Mouse (Mus musculus) heart, embryonic 16.5 days (tissue): ENCODE results near the gene Specc1. TPM values are rescaled to one million over a fixed set of nuclear protein-coding genes. Genes with fewer than 3 reads are reported as not detected.

ENCODE experiments used
- ATAC-seq: fragments of 200-750 bp; cut with Nextera tagmentation; replicated peaks from 2 replicates; pipeline ENCODE4 v1.8.0; 2017; ENCODE audit warnings: moderate number of reproducible peaks; ENCODE audit not compliant: insufficient read depth, low FRiP score; ENCODE audit errors: extremely low read depth
- H3K27ac ChIP-seq: fragments of 300-500 bp; sonication (generic); 2 replicates; pipeline ENCODE4 v1.5.1; 2014; ENCODE audit warnings: mild to moderate bottlenecking, low read length, control low read depth, moderate library complexity
- H3K27me3 ChIP-seq: fragments of 300-500 bp; sonication (generic); 2 replicates; pipeline ENCODE4 v1.6.1; 2014; ENCODE audit warnings: low read length, mixed read lengths; ENCODE audit not compliant: control insufficient read depth, insufficient read depth
- H3K36me3 ChIP-seq: fragments of 300-500 bp; sonication (generic); 2 replicates; pipeline ENCODE4 v1.6.1; 2014; ENCODE audit not compliant: control insufficient read depth, insufficient read depth
- H3K4me1 ChIP-seq: fragments of 300-500 bp; sonication (generic); 2 replicates; pipeline ENCODE4 v1.6.1; 2014; ENCODE audit warnings: low read length, mixed read lengths; ENCODE audit not compliant: control insufficient read depth, insufficient read depth
- H3K4me2 ChIP-seq: fragments of 300-500 bp; sonication (generic); 2 replicates; pipeline ENCODE4 v1.6.1; 2014; ENCODE audit warnings: low read depth, mild to moderate bottlenecking, control low read depth, low read length
- H3K4me3 ChIP-seq: fragments of 300-500 bp; sonication (generic); 2 replicates; pipeline ENCODE4 v1.5.1; 2014; ENCODE audit warnings: mild to moderate bottlenecking, control low read depth, low read length
- H3K9ac ChIP-seq: fragments of 300-500 bp; sonication (generic); 2 replicates; pipeline ENCODE4 v1.6.1; 2014; ENCODE audit warnings: low read length, control low read depth
- H3K9me3 ChIP-seq: fragments of 300-500 bp; sonication (generic); replicated peaks from 2 replicates; pipeline ENCODE4 v1.6.1; 2016; ENCODE audit warnings: low read length; ENCODE audit not compliant: control insufficient read depth
- WGBS: fragments of 180-500 bp; shearing (Covaris S2); extraction: QIAGEN DNeasy Blood & Tissue Kit; methylation state at CpG from one replicate; pipeline ENCODE4 v1.1.7; 2014; 5-methylcytosine and 5-hydroxymethylcytosine counted together
- polyA plus RNA-seq: library from polyadenylated mRNA; unstranded; fragments of >200 nt; fragmentation: Nextera tagmentation; extraction: Ambion mirVana; gene quantifications from 2 replicates; pipeline ENCODE4 v1.2.1, GENCODE M21; 2015

Gene Specc1
- polyA plus RNA-seq, 1 experiment from 2014 or later = 9.3 TPM

DNA sequence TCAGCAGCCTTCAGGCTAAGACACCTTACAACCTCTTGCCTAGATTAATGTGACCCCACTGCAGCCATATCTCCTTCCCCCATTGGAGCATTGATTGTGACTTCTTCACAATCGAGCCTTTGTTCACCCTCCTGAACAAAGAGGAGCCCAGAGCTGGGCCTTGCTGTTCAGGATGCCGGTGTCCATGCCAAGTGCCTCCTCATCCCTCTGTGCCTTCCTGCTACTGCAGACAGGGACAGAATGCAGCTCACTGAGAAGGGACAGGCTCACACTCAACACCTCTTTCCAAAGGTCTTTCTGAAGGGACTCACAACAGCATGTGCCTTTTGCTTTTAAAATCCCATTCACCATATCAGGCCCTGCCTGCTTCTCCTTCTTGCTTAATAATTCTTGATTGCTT lies 113.0 kb downstream of the Specc1 start:
- no peak overlapping the region for H3K4me2 ChIP-seq
- peaks cover 5% of the 10 kb centered on the region; the same call in 1 of the 2 replicates for H3K4me1 ChIP-seq
- H3K27me3 ChIP-seq = no peaks in the 10 kb centered on the region
- no peaks in the 10 kb centered on the region for H3K9me3 ChIP-seq
- no peak overlapping the region for H3K27ac ChIP-seq
- no peak for ATAC-seq
- WGBS = 48% methylated on average over 2 of the region's 2 CpGs
- H3K9ac ChIP-seq = no peak overlapping the region
- H3K36me3 ChIP-seq = no peaks in the 10 kb centered on the region
- no peak overlapping the region for H3K4me3 ChIP-seq

DNA sequence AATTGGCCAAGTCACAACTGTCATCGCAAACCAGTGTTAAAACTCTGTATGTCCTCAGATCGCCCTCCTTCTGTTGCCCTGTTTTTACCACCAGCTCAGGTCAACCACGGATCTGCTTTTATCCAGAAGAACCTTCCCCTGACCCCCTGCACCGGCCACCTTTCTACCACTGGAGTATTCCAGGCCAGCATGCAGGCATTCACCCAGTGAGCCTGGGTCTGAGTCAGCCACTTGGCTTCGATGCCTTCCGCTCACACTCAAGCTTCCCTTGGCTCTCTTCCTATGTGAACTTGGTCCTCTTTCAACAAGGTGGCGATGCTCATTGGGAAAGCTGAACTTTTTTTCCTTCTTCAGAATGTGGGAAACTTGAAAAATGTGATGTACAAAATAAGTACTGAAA lies 113.6 kb downstream of the Specc1 start:
- 72% methylated on average over 7 of the region's 7 CpGs for WGBS
- H3K4me1 ChIP-seq = peaks cover 5% of the 10 kb centered on the region; the same call in 1 of the 2 replicates
- no peak for ATAC-seq

DNA sequence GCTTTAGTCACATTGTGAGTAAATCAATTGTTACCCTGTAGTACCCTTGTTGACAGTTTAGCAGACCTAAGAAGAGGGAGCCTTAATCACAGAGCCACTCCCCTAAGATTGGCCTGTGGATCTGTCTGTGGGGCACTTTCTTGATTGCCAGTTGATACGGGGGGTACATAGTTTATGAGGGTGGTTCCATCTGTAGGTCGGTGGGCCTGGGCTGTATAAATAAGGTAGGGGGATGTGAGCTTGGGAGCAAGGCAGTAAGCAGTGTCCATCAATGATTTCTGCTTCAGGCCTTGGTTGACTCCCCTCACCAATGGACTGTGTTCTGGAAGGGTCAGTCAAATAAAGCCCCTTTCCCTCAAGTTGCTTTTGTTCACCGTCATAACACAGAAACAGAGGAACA lies 115.8 kb downstream of the Specc1 start:
- no peak overlapping the region for H3K4me3 ChIP-seq

More for the DNA sequence above, 113.6 kb downstream of the Specc1 start:
- Histone ChIP-seq H3K27ac (no peak overlapping the region), H3K36me3 (no peaks in the 10 kb centered on the region), H3K9ac (no peak overlapping the region), H3K4me2 (no peak overlapping the region), H3K9me3 (no peaks in the 10 kb centered on the region), H3K27me3 (no peaks in the 10 kb centered on the region), H3K4me3 (no peak overlapping the region)

DNA sequence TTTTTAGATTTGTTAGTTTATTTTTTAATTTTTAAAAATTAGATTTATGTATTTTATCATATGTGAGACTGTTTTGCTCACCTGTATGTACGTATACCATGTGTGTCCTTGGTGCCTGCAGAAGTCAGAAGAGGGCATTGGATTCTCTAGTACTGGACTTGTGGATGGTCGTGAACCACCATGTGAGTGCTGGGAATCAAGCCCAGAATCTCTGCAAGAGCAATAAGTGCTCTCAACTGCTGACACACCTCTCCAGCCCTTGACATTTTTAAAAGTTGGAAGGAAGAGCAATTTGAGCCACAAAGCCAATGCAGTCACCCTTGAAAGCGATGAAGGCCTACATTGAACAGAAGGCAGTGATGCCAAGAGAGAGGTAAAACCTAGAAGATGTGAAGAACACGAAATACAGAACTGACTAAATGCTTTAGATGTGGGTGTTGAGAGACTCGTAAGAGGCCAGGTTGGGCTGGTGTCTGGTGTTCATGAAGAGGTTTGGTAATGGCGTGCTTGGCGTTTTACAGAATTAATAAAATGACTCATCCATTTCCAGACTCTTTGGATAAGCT lies 117.1 kb downstream of the Specc1 start:
- H3K27me3 ChIP-seq = no peaks in the 10 kb centered on the region
- no peak overlapping the region for H3K4me2 ChIP-seq
- no peaks in the 10 kb centered on the region for H3K9me3 ChIP-seq
- H3K4me1 ChIP-seq = peaks cover 6% of the 10 kb centered on the region
- H3K4me3 ChIP-seq = no peak overlapping the region
- 85% methylated on average over 7 of the region's 7 CpGs for WGBS
- H3K36me3 ChIP-seq = no peaks in the 10 kb centered on the region
- ATAC-seq = no peak
- no peak overlapping the region for H3K9ac ChIP-seq
- H3K27ac ChIP-seq = no peak overlapping the region

More for the DNA sequence above, 115.8 kb downstream of the Specc1 start:
- ATAC-seq = no peak
- Histone ChIP-seq H3K27me3 (no peaks in the 10 kb centered on the region), H3K9me3 (no peaks in the 10 kb centered on the region), H3K4me2 (no peak overlapping the region), H3K27ac (no peak overlapping the region), H3K36me3 (no peaks in the 10 kb centered on the region), H3K9ac (no peak overlapping the region), H3K4me1 (no peaks in the 10 kb centered on the region)
- WGBS = 76% methylated on average over 3 of the region's 3 CpGs

- H3K4me2 ChIP-seq = no peak overlapping the region
- no peak overlapping the region for H3K27ac ChIP-seq
- H3K4me3 ChIP-seq = no peak overlapping the region
- H3K9me3 ChIP-seq = no peaks in the 10 kb centered on the region
- H3K27me3 ChIP-seq = no peaks in the 10 kb centered on the region; the same call in 1 of the 2 replicates
- no peak overlapping the region for H3K9ac ChIP-seq
- ATAC-seq = no peak
- WGBS = 84% methylated on average over 8 of the region's 8 CpGs
- peaks cover 6% of the 10 kb centered on the region for H3K4me1 ChIP-seq
- no peaks in the 10 kb centered on the region for H3K36me3 ChIP-seq
Observed at GRCm38 (mm10) chr11:62074578-62074977, 118.0 kb downstream of the Specc1 start.

DNA sequence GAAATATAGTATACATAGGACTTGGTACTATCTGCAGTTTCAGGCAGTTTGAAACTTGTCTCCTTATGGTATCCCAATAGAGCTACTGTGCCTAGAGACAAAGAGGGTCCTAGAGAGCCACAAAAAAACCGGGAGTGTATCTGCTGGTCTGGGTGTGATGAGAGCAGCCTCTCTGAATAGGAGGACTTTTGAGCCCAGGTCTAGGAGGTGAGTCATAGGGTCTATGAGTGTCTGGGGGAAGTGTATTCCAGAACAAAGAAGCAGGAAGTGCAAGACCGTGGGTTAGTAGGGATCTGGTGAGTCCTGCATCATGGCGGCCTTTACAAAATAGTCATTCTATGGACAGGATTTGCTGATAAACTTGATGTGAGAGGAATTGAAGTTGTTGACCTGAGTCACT lies 118.5 kb downstream of the Specc1 start:
- Histone ChIP-seq H3K36me3 (no peaks in the 10 kb centered on the region), H3K27me3 (no peaks in the 10 kb centered on the region; the same call in 1 of the 2 replicates), H3K27ac (no peak overlapping the region), H3K4me1 (peaks cover 6% of the 10 kb centered on the region), H3K4me2 (no peak overlapping the region), H3K9ac (no peak overlapping the region), H3K4me3 (no peak overlapping the region), H3K9me3 (no peaks in the 10 kb centered on the region)
- no peak for ATAC-seq
- WGBS = 68% methylated on average over 3 of the region's 3 CpGs

DNA sequence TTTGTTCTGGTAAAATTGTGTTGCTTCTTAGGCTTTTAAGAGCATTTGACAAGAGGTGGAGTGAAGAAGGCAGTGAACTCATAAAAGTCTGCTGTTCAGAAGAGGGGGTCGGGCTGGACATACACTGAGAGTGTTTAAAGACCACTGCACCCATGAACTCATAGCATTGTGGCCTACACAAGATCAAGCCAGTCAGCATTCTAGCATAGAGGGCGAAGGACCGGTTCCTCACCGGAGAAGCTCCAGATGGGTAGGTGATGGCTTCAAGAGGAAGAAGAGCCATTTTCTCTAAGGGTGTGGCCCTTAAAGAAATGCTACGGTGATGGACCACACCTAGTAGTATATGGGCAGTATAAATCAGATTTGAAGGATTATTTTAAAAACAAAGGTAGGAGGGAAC lies 119.0 kb downstream of the Specc1 start:
- no peaks in the 10 kb centered on the region for H3K36me3 ChIP-seq
- no peak overlapping the region for H3K9ac ChIP-seq
- H3K4me1 ChIP-seq = peaks cover 6% of the 10 kb centered on the region
- H3K27me3 ChIP-seq = no peaks in the 10 kb centered on the region; the same call in 1 of the 2 replicates
- 97% methylated on average over 5 of the region's 5 CpGs for WGBS
- no peak overlapping the region for H3K4me3 ChIP-seq
- no peaks in the 10 kb centered on the region for H3K9me3 ChIP-seq
- H3K4me2 ChIP-seq = no peak overlapping the region
- ATAC-seq = no peak
- H3K27ac ChIP-seq = no peak overlapping the region

GRCm38 (mm10) chr11:62076345-62077156 lies 120.0 kb downstream of the Specc1 start:
- Histone ChIP-seq H3K4me1 (peaks cover 6% of the 10 kb centered on the region), H3K4me3 (peak overlapping the region; percentile 89), H3K9me3 (no peaks in the 10 kb centered on the region), H3K4me2 (peak overlapping the region; percentile 94), H3K9ac (peak overlapping the region; percentile 94), H3K27ac (peak overlapping the region; percentile 92), H3K36me3 (no peaks in the 10 kb centered on the region), H3K27me3 (no peaks in the 10 kb centered on the region; the same call in 1 of the 2 replicates)
- WGBS = 4% methylated on average over 38 of the region's 42 CpGs
- peak; percentile 99 for ATAC-seq
